Mouse (Mus musculus): ENCODE measurements around the gene Asb2.

DNA sequence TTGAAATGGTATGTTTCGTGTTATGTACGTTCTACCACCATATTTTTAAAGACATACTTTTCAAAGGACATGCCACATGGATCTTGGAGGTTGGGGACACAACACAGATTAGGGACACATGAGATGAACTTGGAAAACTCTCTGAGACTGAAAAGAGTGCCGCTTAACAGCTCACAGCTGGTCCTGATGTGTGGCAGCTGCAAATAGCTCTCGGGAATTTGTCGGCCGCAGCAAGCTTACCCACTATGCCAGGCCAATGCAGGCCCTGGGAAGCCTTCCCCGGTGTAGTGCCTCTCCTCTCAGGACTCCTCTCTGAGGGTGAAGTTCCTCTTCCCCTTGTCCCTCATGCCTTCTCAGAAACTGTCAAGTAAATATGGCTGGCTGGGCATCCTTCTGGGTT, 41.0 kb upstream of the Asb2 start:
- TF ChIP-seq CTCF (IDR thresholded peaks at IDR 0.05; ENCODE audit: insufficient read depth, low read length), result no peak
- TF ChIP-seq POLR2A (IDR thresholded peaks at IDR 0.05; ENCODE audit: borderline replicate concordance, extremely low read depth, low read depth, low read length), result no peak
